Mouse (Mus musculus) ZHBTc4 (cell line): ENCODE results near the gene Bcl7b.

Experiments
- DNase-seq: peaks from one replicate; pipeline ENCODE4 v3.0.0-alpha.2; 2011; ENCODE audit warnings: low read depth, low spot score

Bcl7b gene

DNA sequence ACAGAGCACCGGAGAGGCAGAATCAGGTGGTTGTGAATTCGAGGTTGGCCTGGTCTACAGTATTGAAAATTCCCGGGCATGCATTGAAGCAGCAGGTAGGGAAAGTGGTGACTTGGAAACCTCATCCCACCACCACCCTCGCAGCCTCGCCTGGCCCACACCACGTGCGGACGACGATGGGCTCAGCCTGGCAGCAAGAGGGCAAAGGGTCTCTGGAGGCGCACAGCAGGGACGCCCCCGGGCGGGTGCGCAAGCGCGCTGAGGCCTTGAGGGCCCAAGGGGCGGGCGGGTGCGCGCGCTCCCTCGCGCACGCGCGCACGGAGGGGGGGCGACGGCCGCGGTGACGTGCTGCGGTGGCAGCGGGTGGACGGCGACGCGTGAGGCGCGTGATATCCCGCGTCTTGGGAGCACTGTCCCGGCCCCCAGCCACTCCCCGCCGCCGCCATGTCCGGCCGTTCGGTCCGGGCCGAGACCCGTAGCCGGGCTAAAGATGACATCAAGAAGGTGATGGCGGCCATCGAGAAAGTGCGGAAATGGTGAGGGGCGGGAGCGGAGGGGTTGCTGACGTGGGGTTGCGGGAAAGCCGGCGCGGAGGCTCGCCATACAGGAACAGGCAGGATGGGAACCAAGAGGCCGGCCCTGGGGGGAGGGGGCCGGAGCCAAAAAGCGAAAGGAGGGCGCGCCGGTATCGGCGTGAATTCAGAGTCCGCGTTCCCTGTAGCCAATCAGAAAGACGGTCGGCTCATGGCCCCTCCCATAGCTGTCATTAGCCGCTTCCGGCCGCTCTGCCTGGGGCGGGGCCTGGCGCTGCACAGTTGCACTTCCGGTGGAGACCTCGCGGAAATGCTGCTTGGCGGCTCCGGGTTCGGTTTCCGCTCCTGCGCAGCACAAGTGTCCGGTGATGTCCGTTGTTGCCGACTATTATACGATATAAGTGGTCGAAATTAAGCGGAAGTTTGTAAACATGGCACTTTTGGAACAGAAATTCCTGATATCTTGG lies at the start of gene Bcl7b:
Bcl7b (plus strand) TSS at position 221 of the 1,000 bp plus-strand sequence.
- peak; percentile 99 for DNase-seq

- peak; percentile 87 for DNase-seq
These were observed 49.4 kb upstream of the Bcl7b start for GRCm38 (mm10) chr5:135118589-135119081.

DNA sequence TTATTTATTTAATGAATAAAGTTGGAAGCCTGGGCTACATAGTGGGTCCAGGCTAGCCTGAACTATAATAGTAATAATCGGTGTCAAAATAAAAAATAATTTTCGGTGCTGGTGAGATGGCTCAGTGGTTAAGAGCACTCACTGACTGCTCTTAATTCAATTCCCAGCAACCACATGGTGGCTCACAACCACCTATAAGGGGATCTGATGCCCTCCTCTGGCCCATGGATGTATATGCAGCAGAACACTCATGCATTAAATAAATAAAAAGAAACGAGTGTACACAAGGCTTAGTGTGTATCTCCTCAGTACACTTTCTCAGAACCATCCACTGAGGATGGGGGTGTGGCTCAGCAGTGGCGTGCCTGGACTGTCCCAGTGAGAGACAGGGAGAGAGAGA lies 47.3 kb upstream of the Bcl7b start:
- DNase-seq, result peak; percentile 49

DNA sequence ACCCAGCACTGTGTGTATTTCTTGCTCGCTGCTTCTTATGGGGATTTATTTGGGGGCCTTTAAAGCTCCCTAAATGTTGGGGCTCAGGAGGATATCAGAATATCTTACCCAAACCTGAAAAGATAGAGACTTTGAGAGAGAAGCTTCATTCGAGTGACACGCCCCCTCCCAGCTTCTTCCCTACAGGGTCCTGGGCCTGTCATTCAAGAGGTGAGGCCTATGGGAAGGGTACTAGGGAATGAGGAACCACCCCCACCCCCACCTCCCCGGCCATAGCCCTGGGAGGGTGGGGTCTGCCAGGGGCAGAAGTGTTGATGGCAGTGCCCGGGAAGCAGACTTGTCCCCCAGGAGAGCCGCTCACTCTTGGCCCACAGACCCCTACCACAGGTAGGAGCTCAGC lies 42.0 kb upstream of the Bcl7b start:
- DNase-seq, result peak; percentile 51

GRCm38 (mm10) chr5:135127669-135128068 lies 40.4 kb upstream of the Bcl7b start:
- DNase-seq, result no peak

DNA sequence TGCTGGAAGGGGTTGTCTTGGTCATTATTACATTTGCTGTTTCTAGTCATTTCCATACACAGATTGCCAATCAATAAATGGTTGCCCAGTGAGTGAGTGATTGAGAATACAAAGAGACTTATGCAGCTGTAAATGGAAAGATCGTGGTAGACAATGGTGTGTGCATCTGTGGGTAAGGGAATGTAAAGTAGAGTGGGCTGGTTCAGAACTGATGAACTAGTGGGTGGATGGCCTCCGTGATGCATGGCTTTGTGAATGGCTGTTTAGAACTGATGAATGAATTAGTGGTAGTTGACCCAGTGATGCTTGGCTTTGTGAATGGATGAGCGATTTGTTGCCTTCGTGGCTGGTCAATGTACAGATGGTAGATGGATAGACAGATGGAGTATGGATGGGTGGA lies 38.3 kb upstream of the Bcl7b start:
- DNase-seq, result peak; percentile 79

DNA sequence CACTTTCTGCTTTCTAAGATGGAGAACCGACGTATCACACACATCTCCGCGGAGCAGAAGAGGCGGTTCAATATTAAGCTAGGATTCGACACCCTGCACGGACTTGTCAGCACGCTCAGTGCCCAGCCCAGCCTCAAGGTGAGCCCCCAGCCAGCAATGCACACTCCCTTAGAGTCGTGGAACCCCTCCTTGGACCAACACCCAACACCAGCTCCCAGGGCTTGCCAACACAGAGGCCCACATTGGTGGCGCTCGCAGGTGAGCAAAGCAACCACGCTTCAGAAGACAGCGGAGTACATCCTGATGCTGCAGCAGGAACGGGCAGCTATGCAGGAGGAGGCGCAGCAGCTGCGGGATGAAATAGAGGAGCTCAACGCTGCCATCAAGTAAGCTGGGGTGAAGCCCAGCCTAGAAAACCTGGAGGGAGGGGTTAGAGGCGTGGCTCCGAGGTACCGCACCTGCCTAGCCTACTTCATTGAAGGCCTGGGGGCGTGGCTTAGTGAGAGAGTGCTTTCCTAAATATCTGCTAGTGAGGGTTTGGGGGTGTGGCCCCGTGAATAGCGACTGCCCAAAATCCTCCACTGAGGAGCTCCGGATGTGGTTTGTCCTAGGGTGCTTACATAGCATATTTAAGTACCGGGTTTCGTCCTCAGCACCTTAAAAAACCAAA lies 34.2 kb upstream of the Bcl7b start:
- peak; percentile 90 for DNase-seq

DNA sequence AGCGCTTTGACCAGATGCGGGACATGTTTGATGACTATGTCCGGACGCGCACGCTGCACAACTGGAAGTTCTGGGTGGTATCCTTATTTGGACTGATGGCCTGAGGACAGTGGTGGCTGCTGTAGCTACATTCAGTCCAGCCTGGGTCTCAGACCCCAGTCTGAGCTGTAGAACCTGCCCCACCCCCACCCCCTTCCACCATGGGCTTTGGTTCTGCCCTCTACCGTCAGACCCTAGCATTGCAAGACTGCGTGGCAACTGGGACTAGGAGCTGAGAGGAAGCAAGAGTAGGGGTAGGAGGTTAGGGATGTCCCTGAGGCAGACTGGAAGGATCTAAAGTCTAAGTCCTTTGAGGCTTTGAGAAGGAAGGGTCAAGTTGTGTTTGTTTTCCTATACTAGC lies 33.5 kb upstream of the Bcl7b start:
- peak; percentile 86 for DNase-seq

GRCm38 (mm10) chr5:135139881-135140280 lies 28.2 kb upstream of the Bcl7b start:
- DNase-seq, result no peak

- no peak for DNase-seq
These were observed 23.6 kb upstream of the Bcl7b start for GRCm38 (mm10) chr5:135144469-135144868.

DNA sequence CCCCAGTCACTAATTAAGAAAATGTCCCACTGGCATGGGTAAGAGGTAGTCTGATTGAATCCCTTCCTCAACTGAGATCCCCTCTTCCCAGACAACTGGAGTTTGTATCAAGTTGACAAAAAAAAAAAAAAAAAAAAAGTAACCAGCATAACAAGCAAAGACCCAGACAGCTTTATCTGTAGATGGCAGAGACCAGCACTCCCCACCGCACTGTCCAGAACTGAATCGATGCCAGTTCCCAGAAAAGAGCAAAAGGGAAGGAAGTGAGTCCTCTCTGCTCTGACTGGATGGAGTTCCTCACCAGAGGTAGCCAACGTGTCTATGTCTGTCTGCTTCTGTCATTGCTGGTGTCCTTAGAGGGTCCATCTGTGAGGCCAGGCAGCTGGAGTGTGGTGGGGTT lies 22.6 kb upstream of the Bcl7b start:
- DNase-seq, result no peak

DNA sequence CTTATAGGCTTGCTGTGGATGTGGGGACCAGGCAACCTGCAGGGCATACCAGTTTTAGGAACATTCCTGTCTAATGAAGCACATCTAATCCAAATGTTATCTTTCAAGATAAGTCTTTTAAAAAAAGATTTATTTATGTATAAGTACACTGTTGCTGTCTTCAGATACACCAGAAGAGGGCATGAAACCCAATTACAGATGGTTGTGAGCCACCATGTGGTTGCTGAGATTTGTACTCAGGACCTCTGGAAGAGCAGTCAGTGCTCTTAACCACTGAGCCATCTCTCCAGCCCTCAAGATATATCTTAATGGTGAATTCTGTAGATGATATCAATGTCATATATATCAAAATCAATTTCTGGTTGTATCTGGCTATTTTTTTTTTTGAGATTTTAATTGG lies 22.1 kb upstream of the Bcl7b start:
- DNase-seq, result no peak

- DNase-seq, result no peak
These were observed 19.4 kb upstream of the Bcl7b start for GRCm38 (mm10) chr5:135148715-135149052.

GRCm38 (mm10) chr5:135149053-135149819 lies 18.8 kb upstream of the Bcl7b start, which contains the start of gene Tbl2:
Gene Tbl2 (plus strand): TSS chr5:135149657.
- peak; percentile 100 for DNase-seq

DNA sequence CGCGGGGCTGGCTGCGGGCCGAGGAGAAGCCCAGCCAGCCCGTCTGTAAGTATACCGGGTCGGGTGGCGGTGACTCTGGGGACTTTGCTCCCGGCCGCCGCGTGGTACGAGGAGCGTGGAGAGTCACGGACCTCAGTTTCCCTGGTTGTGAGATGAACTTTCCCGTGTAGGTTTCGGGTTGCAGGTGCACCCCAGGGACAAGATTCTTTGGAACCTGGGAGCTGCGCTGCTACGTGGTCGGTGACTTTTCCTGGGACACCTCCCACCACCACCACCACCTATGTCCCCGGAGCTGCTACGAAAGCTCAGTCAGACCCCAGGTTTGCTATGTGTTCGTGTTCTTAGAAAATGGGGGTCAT lies 18.3 kb upstream of the Bcl7b start:
- no peak for DNase-seq

DNA sequence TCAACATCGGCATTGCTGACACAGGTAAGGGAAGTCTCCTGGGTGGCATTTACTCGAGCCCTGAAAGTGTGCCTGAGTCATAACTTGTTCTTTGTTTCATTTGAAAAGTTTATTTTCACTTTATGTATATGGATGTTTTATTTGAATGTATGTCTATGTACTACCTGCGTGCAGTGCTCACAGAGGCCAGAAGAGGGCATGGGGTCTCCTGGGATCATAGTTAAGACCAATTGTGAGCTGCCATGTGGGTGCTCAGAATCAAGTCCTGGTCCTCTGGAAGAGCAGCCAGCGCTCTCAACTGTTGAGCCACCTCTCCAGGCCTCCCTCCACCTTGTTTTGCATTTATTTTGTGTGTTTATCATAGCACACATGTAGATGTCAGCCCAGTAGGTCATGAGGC lies 11.6 kb upstream of the Bcl7b start:
- peak; percentile 62 for DNase-seq

DNA sequence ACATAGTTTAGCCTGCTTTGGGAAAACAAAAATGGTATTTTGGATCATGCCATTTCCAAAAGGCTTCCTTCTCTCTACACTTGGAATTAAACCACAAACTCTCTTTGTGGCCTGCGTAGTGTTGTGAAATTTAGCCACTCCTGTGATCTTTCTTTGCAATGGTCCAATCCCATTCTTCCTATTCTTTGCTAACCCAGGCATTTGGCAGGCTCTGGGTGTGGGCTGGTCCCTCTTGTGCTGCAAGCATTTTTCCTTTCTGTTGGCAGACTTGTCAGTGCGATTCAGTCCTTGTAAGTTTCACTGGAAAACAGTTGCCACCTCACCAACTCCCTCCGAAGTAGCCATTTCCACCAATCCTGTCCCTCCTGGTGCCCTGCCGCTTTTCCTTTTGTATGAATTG lies 6.9 kb upstream of the Bcl7b start:
- DNase-seq, result no peak

DNA sequence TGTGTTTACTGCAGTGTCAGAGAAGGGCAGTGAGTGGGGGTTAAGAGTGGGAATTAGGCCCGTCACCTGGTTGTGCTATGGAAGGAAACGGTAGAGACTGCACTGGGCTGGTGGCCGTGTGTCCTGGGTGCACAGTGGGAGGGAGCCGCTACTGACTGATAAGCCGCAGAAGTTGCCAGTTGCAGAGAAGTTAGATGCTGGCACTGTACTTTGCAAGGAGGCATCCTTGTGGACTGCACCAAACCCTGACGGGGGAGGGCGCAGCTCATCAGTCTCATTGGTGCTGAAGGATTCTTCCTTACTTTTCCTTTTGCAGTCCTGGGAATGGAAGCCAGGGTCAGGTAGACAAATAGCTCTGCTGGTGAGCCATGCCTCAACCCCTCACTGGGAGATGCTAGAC lies 6.4 kb upstream of the Bcl7b start:
- DNase-seq, result no peak

- DNase-seq, result no peak
These were observed 5.7 kb upstream of the Bcl7b start for GRCm38 (mm10) chr5:135162361-135162760.

- DNase-seq, result no peak
These were observed 5.3 kb upstream of the Bcl7b start for GRCm38 (mm10) chr5:135162821-135163220.

- DNase-seq, result no peak
These were observed 1.2 kb upstream of the Bcl7b start for GRCm38 (mm10) chr5:135166909-135167308.

DNA sequence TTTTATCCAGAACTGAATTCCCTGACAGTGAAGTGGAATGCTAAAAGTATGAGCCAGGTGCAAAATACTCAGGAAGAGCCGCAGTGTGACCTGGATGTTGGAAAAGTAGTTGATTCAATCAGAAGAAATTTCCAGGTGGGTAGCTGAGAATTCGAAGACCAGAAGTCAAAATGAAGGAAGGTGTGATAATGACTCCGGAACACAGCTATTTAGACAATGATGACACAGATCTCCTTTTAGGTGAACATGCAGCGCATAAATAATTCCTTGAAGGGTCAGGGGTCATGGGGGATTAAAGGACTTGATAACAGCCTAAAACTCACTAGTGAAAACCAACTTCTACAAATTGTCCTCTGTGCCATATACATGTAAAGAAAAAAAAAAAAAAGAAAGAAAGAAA lies 614 bp upstream of the Bcl7b start:
- no peak for DNase-seq
